Mouse (Mus musculus) mouse embryonic stem cell (cell line): Measurements from ENCODE around the gene Msh5.

Source experiments
- in situ Hi-C, 2 experiments: fragments of 300-500 bp; cut with MboI; formaldehyde crosslinking; loops; 1 replicate in 1 of 2; 3 replicates in 1 of 2; pipeline ENCODE4 v1.14.3; 2019 to 2020; ENCODE audit warnings: low sequenced_read_pairs in 2 of 2, low pct_unique_long_range_greater_than_20kb in 1 of 2, mixed read lengths in 1 of 2; ENCODE audit not compliant: unreplicated experiment in 1 of 2

Msh5 gene

DNA sequence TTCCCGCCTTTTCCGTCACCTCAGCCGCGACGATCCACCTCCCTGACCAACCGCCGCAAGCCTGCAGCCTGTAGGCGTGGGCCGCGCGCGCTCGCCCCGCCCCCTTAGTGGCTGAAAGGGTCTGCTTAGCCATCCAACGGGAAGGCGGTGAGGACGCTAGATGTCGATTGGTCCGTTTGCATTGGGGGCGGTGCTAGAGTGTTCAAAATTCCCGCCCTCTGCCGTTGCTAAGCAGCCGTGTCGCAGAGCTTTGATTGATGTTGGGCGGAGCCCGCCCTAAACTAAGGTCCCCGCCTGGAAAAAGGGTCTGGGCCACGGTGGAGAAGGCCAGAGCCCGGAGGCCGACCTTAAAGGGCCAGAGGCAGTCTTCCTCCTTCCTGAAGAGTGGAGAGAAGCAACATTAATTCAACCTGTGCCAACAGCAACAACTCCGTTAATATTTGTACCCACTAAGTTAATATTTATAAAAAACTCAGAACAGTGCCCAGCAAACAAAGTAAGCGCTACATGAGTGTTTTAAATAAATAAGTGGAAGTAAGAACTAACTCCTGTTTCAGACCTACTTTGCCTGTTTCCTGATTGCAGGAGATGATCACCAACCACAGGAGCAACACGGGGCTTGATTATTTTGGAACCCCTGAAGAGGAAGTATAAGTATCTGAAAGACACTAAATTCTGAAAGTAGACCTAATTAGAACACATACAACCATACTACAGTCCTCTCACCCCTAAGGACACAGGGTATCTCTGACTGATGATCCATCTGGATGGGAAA lies at the start of gene Msh5:
Gene Msh5, minus strand, starts transcription at position 65 of the 775 bp plus-strand sequence.
- in situ Hi-C loops = no loop called here

GRCm38 (mm10) chr17:35094475-35095365 lies 48.2 kb upstream of the Msh5 start:
- in situ Hi-C loops = no loop called here

- in situ Hi-C loops = no loop called here
Observed at GRCm38 (mm10) chr17:35092403-35093198, 46.1 kb upstream of the Msh5 start.

DNA sequence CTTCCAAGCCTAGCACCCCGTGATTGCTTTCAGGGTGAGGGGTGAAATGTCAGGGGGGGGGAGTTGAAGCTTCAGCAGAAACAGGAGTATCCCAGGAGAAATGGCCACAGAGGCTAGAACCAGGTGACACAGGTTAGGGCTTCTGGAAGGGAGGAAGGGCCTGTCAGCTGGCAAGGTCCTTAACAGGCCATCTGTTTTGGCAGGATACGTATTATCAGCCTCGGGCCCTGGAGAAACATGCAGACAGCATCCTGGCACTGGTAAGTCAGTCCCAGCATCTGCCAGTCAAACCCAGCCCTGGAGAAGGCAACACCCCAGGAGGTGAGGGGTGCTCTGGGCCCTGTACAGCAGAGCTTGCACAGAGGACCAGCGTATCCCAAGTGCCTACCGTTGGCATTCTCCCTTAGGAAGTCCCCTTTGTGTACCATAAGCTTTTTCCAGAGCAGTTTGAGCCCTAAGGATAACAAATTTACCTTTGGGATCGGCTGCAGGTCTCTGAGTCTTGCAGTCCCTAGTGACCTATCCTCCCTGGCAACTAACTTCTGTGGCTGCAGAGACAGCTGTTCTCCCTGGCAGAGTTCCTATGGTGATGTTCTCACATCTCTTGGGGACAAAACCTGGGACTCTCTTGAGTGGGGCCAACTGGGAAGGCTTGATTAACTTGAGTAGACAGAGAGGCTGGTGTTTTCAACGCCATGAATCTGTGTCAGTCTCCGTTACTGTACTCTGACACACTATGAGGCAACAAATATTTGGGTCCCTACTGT lies 43.8 kb upstream of the Msh5 start:
- in situ Hi-C loops = no loop called here

GRCm38 (mm10) chr17:35088825-35089644 lies 42.5 kb upstream of the Msh5 start, which contains the start of gene Abhd16a:
Gene Abhd16a, plus strand, starts transcription at chr17:35089263.
- in situ Hi-C loops = no loop called here

DNA sequence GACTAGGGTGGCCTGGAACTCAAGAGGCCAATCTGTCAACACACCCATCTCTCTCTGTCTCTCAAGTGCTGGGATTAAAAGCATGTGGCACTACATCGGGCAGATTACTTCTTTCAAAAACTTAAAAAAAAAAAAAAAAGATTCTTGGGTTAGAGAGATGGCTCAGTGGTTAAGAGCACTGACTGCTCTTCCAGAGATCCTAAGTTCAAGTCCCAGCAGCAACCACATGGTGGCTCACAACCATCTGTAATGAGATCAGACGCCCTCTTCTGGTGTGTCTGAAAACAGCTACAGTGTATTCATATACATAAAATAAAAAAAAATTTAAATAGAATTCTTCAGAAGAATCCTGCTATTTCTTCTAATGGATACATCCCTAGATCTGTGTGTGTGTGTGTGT lies 41.6 kb upstream of the Msh5 start:
- in situ Hi-C loops = no loop called here

DNA sequence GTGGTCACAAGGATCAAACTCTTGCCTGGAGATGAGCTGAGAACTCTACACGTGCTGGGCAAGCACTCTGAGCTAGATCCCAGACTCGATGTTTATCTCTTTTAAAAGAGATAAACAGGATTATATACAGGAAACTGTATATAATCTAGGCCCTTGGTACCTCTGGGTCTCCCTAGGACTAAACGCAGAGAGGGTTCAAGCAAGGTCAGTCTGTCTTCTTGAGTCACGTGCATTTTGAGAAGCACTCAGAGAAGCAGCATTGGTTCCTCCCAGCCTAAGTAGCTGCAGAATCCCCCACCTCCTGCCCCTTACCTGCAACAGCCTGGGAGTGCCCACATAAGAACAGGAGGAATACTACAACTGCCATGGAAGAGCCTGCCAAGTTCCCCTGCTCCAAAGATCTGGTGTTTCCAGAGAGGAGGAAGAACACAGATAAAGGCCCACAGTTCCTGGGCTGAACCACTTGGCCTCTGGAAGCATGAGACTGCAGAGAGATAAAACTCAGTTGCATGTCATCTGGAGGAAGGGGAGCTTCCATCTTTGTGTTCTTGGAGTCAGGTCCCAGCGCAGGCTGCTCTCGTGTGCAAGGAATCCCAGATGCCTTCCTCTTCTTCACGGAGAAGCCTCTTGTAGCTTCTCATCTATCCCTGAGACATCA lies 38.8 kb upstream of the Msh5 start, which contains the start of gene Ly6g6f:
Gene Ly6g6f, minus strand, starts transcription at position 403 of the 658 bp plus-strand sequence.
- in situ Hi-C loops = no loop called here

DNA sequence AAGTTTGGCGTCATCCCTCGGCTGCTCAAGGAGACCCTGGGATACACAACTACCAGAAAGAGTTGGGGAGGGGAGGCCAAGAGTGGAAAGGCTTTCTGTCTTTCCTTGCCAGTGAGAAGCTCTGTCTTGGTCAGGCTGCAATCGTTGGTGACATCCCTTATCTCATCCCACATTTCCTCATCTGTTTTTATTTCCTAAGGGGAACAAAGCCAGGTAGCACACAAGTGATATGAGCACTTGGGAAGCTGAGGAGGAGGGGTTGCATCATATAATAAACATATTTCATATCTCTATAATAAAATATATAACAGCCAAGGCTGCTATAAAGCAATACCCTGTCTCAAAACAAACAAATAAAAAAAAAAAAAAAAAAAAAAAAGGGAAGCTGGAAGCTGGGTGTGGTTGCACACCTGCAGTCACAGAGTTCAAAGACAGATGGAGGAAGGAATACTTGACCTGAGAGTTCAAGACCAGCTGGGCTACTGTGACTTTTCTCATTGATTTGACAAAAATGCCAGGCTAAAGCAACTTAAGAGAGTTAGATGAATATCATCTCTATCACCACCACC lies 37.5 kb upstream of the Msh5 start:
- in situ Hi-C loops = no loop called here

GRCm38 (mm10) chr17:35082841-35083576 lies 36.5 kb upstream of the Msh5 start:
- in situ Hi-C loops = no loop called here

GRCm38 (mm10) chr17:35080710-35081109 lies 34.2 kb upstream of the Msh5 start:
- in situ Hi-C loops = no loop called here

DNA sequence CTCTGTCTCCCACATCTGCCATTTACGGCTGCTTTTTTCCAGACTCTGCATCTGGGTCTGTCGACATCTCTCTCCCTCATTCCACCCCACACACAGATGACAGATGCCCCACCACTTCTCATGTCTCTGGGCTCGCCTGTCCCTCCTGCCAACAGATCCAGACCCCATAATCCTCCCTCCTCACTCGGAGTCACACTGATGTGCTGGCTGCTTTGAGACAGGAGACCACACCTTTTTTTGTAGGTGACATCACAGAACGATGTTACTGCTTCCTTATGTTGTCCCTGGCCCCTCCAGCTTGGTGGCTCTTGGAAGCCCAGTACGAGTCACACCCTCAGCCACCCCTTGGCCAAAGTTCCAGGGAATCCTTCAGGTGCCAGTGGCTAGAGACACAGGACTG lies 33.7 kb upstream of the Msh5 start:
- in situ Hi-C loops = no loop called here

DNA sequence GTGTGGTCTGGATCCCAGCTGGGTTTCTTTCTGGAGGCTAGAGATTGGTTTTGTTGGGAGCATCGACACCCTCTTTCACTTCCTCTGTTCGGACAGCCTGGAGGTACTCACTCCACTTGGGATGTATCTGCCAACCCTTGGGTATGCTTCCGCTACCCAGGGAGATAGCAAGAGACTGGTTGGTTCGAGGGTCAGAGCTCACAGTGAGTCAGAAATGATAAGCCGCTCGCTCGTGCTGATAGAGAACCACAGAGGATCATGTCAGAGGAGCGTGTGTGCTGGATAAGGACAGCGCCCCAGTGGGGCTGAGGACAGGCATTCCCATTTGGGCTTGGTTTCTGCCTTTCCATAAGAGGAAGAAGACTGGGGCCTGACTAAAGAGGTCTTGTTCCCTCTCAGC lies 33.2 kb upstream of the Msh5 start:
- in situ Hi-C loops = no loop called here

- in situ Hi-C loops = no loop called here
Observed at GRCm38 (mm10) chr17:35077786-35078233, 31.3 kb upstream of the Msh5 start, which contains the start of gene Ly6g6d. Gene Ly6g6d, minus strand, starts transcription at chr17:35078065.

DNA sequence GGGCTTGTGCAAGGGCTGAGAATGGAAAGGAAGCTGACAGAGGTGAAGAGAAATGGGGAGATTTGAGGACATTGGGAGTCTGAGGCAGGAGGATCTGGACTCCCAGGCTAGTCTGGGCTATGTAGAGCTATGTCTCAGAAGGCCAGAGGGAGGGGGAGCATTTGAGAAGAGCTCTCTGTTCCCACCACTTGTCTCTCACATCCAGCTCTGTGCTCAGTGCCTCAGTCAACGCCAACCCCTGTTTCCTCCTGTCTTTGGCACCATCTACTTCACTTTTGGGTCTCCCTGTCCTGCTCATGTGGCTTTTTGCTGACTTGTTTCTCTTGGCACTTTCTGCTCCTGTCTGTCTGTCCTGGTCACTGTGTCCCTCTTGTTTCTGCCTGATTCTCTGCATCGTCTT lies 30.7 kb upstream of the Msh5 start:
- in situ Hi-C loops = no loop called here

GRCm38 (mm10) chr17:35076507-35077176 lies 30.1 kb upstream of the Msh5 start, which contains the start of gene Ly6g6e:
Gene Ly6g6e, plus strand, starts transcription at chr17:35076902.
- in situ Hi-C loops = no loop called here
